Mouse (Mus musculus): ENCODE results near the gene Irak2. TPM values are rescaled to one million over a fixed set of nuclear protein-coding genes. Genes with fewer than 3 reads are reported as not detected.

Gene Irak2
- polyA plus RNA-seq, 1 experiment = 45.9 TPM

DNA sequence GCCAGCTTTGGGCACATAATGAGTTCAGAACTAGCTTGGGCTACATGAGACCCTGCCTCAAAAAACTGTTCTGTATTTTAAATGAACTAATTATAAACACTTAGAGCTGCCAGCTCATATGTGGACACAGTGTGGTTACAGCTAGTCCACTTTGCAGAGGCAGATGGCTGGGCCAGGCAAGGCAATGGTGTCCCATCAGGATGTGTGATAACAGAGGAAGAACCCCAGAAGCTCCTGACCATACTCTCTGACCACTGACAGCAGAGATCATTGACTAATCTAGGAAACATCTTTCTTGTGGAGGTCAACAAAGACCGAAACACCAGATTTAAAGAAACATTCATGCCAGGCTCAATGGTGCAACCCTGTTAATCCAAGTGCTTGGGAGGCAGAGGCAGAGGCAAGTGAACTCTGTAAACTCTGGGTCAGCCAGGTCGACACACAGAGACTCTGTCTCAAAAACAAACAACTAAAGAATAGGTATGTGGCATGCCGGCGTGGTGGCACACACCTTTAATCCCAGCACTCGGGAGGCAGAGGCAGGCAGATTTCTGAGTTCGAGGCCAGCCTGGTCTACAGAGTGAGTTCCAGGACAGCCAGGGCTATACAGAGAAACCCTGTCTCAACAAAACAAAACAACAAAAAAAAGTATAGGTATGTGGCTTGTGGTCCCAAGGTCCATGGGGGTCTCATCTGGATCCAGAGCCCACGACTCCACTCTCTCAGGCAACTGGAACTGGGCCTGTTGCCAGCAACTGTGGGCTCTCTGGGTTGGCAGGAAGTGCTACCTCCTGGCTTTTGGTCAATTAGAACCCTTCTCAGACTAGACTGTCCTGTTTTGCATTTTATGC, 11.3 kb downstream of the Irak2 start:
- Histone ChIP-seq H3K79me2 (ENCODE audit: control insufficient read depth, insufficient read depth) (no peaks in the 10 kb centered on the region), H3K79me3 (ENCODE audit: low read depth) (no peaks in the 10 kb centered on the region), H3K4me3 (ENCODE audit: insufficient read depth, poor library complexity, severe bottlenecking) (no peak overlapping the region), H3K27me3 (ENCODE audit: control insufficient read depth, insufficient read depth, insufficient read length) (no peaks in the 10 kb centered on the region), H3K36me3 (ENCODE audit: control insufficient read depth, insufficient read depth) (no peaks in the 10 kb centered on the region), H3ac (ENCODE audit: control insufficient read depth, insufficient read length, low read depth) (no peak overlapping the region)
- TF ChIP-seq MAX (IDR thresholded peaks at IDR 0.05) = no peak
- no peak for TF ChIP-seq MYOG (IDR thresholded peaks at IDR 0.05; ENCODE audit: control insufficient read depth, extremely low read depth, insufficient read length)
- no peak for TF ChIP-seq USF1 (IDR thresholded peaks at IDR 0.05; ENCODE audit: low read depth)
- TF ChIP-seq CTCF (IDR thresholded peaks at IDR 0.05; ENCODE audit: control insufficient read depth, insufficient read depth, insufficient read length) = no peak
- TF ChIP-seq FOSL1 (IDR thresholded peaks at IDR 0.05; ENCODE audit: insufficient read depth, low read length, poor library complexity, severe bottlenecking) = no peak
- no peak for TF ChIP-seq CEBPB (IDR thresholded peaks at IDR 0.05; ENCODE audit: low read depth)

DNA sequence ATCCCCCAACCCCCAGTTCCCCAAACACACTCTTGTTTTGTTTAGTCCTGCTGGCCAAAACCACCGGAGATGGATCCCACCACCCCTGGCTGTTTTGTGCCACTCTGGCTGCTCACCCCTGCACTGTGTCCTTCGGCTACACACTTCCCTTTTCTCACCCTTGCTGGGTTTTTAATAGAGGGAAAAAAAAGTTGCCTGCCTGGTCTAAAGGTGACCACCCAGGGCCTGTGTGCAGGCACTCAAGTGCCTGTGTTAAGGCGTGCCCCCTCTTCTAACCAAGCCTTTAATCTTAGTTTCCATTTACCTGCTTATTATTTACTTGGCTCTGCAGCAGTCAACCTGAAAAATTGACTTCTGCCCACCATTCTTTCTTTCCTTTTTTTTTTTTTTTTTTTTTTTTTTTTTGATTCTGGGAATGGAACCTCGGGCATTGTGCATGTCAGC, 12.0 kb downstream of the Irak2 start:
- Histone ChIP-seq H3K79me3 (ENCODE audit: low read depth) (no peaks in the 10 kb centered on the region), H3ac (ENCODE audit: control insufficient read depth, insufficient read length, low read depth) (no peak overlapping the region), H3K4me3 (ENCODE audit: insufficient read depth, poor library complexity, severe bottlenecking) (no peak overlapping the region), H3K36me3 (ENCODE audit: control insufficient read depth, insufficient read depth) (no peaks in the 10 kb centered on the region), H3K79me2 (ENCODE audit: control insufficient read depth, insufficient read depth) (no peaks in the 10 kb centered on the region), H3K27me3 (ENCODE audit: control insufficient read depth, insufficient read depth, insufficient read length) (no peaks in the 10 kb centered on the region)
- TF ChIP-seq CEBPB (IDR thresholded peaks at IDR 0.05; ENCODE audit: low read depth) = no peak
- no peak for TF ChIP-seq USF1 (IDR thresholded peaks at IDR 0.05; ENCODE audit: low read depth)
- TF ChIP-seq FOSL1 (IDR thresholded peaks at IDR 0.05; ENCODE audit: insufficient read depth, low read length, poor library complexity, severe bottlenecking) = no peak
- TF ChIP-seq MAX (IDR thresholded peaks at IDR 0.05) = no peak
- no peak for TF ChIP-seq MYOD1 (IDR thresholded peaks at IDR 0.05; ENCODE audit: control insufficient read depth, insufficient read length, low read depth)
- TF ChIP-seq CTCF (IDR thresholded peaks at IDR 0.05; ENCODE audit: control insufficient read depth, insufficient read depth, insufficient read length) = no peak
- no peak for TF ChIP-seq MYOG (IDR thresholded peaks at IDR 0.05; ENCODE audit: control insufficient read depth, extremely low read depth, insufficient read length)

DNA sequence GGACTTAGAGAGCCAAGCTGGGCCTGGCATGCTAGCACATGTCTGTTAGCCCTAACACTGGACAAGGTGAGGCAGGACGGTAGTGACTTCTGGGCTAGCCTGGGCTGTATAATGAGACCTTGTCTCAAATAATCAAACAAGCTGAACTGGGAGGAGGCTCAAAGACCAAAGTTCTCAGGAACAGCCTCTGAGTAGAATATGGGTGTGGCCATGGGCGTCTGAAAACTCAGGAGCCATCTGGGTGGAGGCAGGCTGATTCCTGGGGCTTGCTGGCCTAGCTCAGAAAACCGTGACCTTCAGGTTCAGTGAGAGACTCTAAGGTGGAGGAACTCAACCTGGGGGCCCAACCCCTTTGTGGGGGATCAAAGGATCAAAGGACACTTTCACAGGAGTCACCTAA, 13.4 kb downstream of the Irak2 start:
- Histone ChIP-seq H3K4me3 (ENCODE audit: insufficient read depth, poor library complexity, severe bottlenecking) (no peak overlapping the region), H3K79me3 (ENCODE audit: low read depth) (no peaks in the 10 kb centered on the region)

DNA sequence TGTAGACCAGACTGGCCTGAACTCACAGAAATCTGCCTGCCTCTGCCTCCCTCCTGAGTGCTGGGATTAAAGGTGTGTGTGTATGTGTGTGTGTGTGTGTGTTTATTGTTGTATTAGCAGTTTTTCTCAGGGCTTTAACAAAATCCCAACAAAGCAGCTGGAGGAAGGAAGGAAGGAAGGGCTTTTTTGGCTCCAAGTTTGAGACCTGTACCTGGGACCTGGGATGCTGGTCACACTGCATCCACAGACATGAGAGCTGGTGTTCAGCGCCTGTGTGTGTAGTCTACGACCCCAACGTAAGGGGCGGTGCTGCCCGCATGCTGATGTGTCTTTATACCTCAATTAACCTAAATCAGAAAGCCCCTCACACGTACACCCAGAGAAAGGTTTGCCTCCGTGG, 15.3 kb downstream of the Irak2 start:
- H3K4me3 ChIP-seq (ENCODE audit: insufficient read depth, poor library complexity, severe bottlenecking) = no peak overlapping the region
- no peaks in the 10 kb centered on the region for H3K27me3 ChIP-seq (ENCODE audit: control insufficient read depth, insufficient read depth, insufficient read length)
- TF ChIP-seq MYOG (IDR thresholded peaks at IDR 0.05; ENCODE audit: control insufficient read depth, extremely low read depth, insufficient read length) (no peak), CTCF (IDR thresholded peaks at IDR 0.05; ENCODE audit: control insufficient read depth, insufficient read depth, insufficient read length) (no peak)
- H3K79me2 ChIP-seq (ENCODE audit: control insufficient read depth, insufficient read depth) = no peaks in the 10 kb centered on the region
- H3K36me3 ChIP-seq (ENCODE audit: control insufficient read depth, insufficient read depth) = no peaks in the 10 kb centered on the region
- no peak overlapping the region for H3ac ChIP-seq (ENCODE audit: control insufficient read depth, insufficient read length, low read depth)
- no peaks in the 10 kb centered on the region for H3K79me3 ChIP-seq (ENCODE audit: low read depth)

More for the DNA sequence above, 13.4 kb downstream of the Irak2 start:
- no peak overlapping the region for H3ac ChIP-seq (ENCODE audit: control insufficient read depth, insufficient read length, low read depth)
- no peaks in the 10 kb centered on the region for H3K36me3 ChIP-seq (ENCODE audit: control insufficient read depth, insufficient read depth)
- H3K27me3 ChIP-seq (ENCODE audit: control insufficient read depth, insufficient read depth, insufficient read length) = no peaks in the 10 kb centered on the region
- TF ChIP-seq FOSL1 (IDR thresholded peaks at IDR 0.05; ENCODE audit: insufficient read depth, low read length, poor library complexity, severe bottlenecking) (no peak), MAX (IDR thresholded peaks at IDR 0.05) (no peak), CEBPB (IDR thresholded peaks at IDR 0.05; ENCODE audit: low read depth) (no peak), CTCF (IDR thresholded peaks at IDR 0.05; ENCODE audit: control insufficient read depth, insufficient read depth, insufficient read length) (no peak), USF1 (IDR thresholded peaks at IDR 0.05; ENCODE audit: low read depth) (no peak), MYOD1 (IDR thresholded peaks at IDR 0.05; ENCODE audit: control insufficient read depth, insufficient read length, low read depth) (no peak), MYOG (IDR thresholded peaks at IDR 0.05; ENCODE audit: control insufficient read depth, extremely low read depth, insufficient read length) (no peak)
- H3K79me2 ChIP-seq (ENCODE audit: control insufficient read depth, insufficient read depth) = no peaks in the 10 kb centered on the region

DNA sequence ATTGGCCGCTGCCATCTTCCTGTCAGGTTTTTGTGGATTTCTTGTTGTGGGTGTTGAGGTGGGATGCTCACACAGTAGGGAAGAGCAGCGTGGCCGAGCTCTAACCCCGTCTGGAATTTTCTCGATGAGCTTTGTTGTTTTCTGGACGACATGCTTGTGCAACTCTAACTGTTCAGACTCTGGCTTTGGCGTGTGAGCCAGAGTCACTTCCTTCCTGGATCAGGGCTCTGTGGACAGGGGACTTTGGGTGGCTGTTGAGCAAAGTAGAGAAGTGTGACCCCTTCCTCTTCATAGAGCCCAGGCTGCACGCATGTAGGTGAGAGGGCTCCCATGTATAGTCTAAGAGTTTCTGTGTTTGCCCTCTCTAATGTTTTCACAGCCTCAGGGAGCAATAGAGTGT, 15.8 kb downstream of the Irak2 start:
- TF ChIP-seq MYOD1 (IDR thresholded peaks at IDR 0.05; ENCODE audit: control insufficient read depth, insufficient read length, low read depth) (no peak), MYOG (IDR thresholded peaks at IDR 0.05; ENCODE audit: control insufficient read depth, extremely low read depth, insufficient read length) (no peak), CEBPB (IDR thresholded peaks at IDR 0.05; ENCODE audit: low read depth) (no peak), MAX (IDR thresholded peaks at IDR 0.05) (no peak), USF1 (IDR thresholded peaks at IDR 0.05; ENCODE audit: low read depth) (no peak), CTCF (IDR thresholded peaks at IDR 0.05; ENCODE audit: control insufficient read depth, insufficient read depth, insufficient read length) (no peak), FOSL1 (IDR thresholded peaks at IDR 0.05; ENCODE audit: insufficient read depth, low read length, poor library complexity, severe bottlenecking) (no peak)
- H3K27me3 ChIP-seq (ENCODE audit: control insufficient read depth, insufficient read depth, insufficient read length) = no peaks in the 10 kb centered on the region
- H3K79me3 ChIP-seq (ENCODE audit: low read depth) = no peaks in the 10 kb centered on the region
- no peak overlapping the region for H3K4me3 ChIP-seq (ENCODE audit: insufficient read depth, poor library complexity, severe bottlenecking)
- no peaks in the 10 kb centered on the region for H3K36me3 ChIP-seq (ENCODE audit: control insufficient read depth, insufficient read depth)
- no peaks in the 10 kb centered on the region for H3K79me2 ChIP-seq (ENCODE audit: control insufficient read depth, insufficient read depth)
- no peak overlapping the region for H3ac ChIP-seq (ENCODE audit: control insufficient read depth, insufficient read length, low read depth)

All from C2C12 (cell line).